Mouse (Mus musculus) G1E (cell line): Measurements from ENCODE around the gene Pde10a. TPM values are rescaled to one million over a fixed set of nuclear protein-coding genes. Genes with fewer than 3 reads are reported as not detected.

ENCODE experiments used
- ATAC-seq: 2 replicates; pipeline ENCODE4 v1.8.0; 2016; ENCODE audit warnings: mild to moderate bottlenecking; ENCODE audit not compliant: insufficient number of reproducible peaks, poor library complexity, low FRiP score, severe bottlenecking; ENCODE audit errors: extremely low read depth
- DNase-seq: peaks from one replicate; pipeline ENCODE4 v3.0.0; 2012; ENCODE audit warnings: low spot score
- H3K27me3 ChIP-seq: 2 replicates; pipeline ENCODE4 v1.6.1; 2012; ENCODE audit warnings: mild to moderate bottlenecking, low read length, inconsistent platforms; ENCODE audit not compliant: insufficient read depth
- H3K36me3 ChIP-seq: replicated peaks from 2 replicates; pipeline ENCODE3; 2012; ENCODE audit warnings: mild to moderate bottlenecking, inconsistent platforms
- H3K4me1 ChIP-seq: 2 replicates; pipeline ENCODE4 v1.6.1; 2012; ENCODE audit warnings: low read depth, low read length, inconsistent platforms, mixed read lengths; ENCODE audit not compliant: insufficient read depth
- H3K4me3 ChIP-seq: 2 replicates; pipeline ENCODE4 v1.5.1; 2012; ENCODE audit warnings: low read depth, mild to moderate bottlenecking, inconsistent platforms, low read length, moderate library complexity, mixed read lengths
- H3K9me3 ChIP-seq: replicated peaks from 2 replicates; pipeline ENCODE4 v1.6.1; 2012; ENCODE audit warnings: inconsistent platforms
- CTCF ChIP-seq: IDR thresholded peaks from 2 replicates; pipeline ENCODE4 v1.5.1; 2012; ENCODE audit warnings: low read depth, low read length, inconsistent platforms, mixed read lengths
- GATA1 ChIP-seq: IDR thresholded peaks from 2 replicates; pipeline ENCODE4 v1.6.1; 2012; ENCODE audit warnings: borderline replicate concordance, low read length, inconsistent platforms, mixed read lengths
- GATA2 ChIP-seq: IDR thresholded peaks from 2 replicates; pipeline ENCODE4 v1.6.1; 2012; ENCODE audit warnings: low read depth, low read length, inconsistent platforms, borderline replicate concordance
- POLR2AphosphoS5 ChIP-seq: IDR thresholded peaks from 2 replicates; pipeline ENCODE4 v1.6.1; 2012; ENCODE audit warnings: low read depth, low read length, inconsistent platforms; ENCODE audit not compliant: insufficient replicate concordance
- TAL1 ChIP-seq: conservative IDR thresholded peaks from 2 replicates; pipeline ENCODE4 v1.6.1; 2012; ENCODE audit warnings: low read depth, low read length, inconsistent platforms, mixed read lengths
- polyA plus RNA-seq: library from polyadenylated mRNA; stranded (reverse); fragments of >175 nt; gene quantifications from 2 replicates; pipeline ENCODE4 v1.2.3, GENCODE M21; 2012
- total RNA-seq, 2 experiments: library from RNA; stranded (forward) in 1 of 2; stranded (reverse) in 1 of 2; fragments of 200-1000 nt in 1 of 2; fragments of >200 nt in 1 of 2; fragmentation: Nextera tagmentation in 1 of 2; gene quantifications; 2 replicates each; pipeline ENCODE4 v1.2.3; 2014 to 2017

Pde10a gene
- total and polyA plus RNA-seq, 3 experiments, result 0.27 to 0.83 TPM; not detected in 1

DNA sequence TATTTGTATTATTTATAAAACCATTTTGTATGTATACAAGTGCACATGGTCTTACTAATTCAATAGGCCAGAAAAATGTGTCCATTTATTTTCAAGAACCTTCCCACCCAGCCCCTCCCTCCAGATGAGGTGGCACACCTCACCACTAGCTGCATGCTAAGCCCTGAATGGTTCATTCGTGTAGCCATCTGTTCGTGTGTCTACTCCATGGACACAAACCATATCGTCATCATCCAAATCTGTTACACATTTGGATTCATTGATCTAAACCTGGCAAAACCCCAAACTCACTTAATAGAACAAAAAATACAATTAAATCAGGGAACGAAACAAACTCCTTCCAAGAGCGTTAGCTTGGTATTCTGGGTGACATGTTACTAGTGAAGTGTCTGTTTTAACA is 435.9 kb downstream of the Pde10a start:
- no peak for DNase-seq
- no peaks in the 10 kb centered on the region for H3K36me3 ChIP-seq
- peaks cover 10% of the 10 kb centered on the region for H3K9me3 ChIP-seq
- TF ChIP-seq GATA1 (no peak), POLR2AphosphoS5 (no peak), TAL1 (no peak), CTCF (no peak), GATA2 (no peak)
- H3K4me1 ChIP-seq, result no peaks in the 10 kb centered on the region
- no peak for ATAC-seq
- H3K4me3 ChIP-seq, result no peak overlapping the region
- no peaks in the 10 kb centered on the region for H3K27me3 ChIP-seq

DNA sequence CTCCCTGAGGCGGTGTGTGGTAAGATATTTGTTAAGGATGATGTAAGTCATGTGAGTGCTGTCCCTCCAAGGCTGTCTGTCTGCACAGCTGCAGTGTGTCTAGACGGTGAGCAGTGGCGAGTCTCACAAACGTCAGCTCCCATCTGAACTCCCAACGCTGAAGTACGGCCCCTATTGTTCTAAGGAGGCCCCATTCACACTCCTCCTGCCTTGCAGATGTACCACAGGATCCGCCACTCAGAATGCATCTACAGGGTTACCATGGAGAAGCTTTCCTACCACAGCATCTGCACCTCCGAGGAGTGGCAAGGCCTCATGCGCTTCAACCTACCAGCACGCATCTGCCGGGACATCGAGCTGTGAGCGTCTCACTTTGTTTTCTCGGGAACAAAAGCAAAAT is 436.5 kb downstream of the Pde10a start:
- ATAC-seq (no peak), DNase-seq (no peak)
- Histone ChIP-seq H3K36me3 (no peaks in the 10 kb centered on the region), H3K4me3 (no peak overlapping the region), H3K27me3 (no peaks in the 10 kb centered on the region), H3K4me1 (no peaks in the 10 kb centered on the region), H3K9me3 (peaks cover 10% of the 10 kb centered on the region)
- TF ChIP-seq TAL1 (no peak), CTCF (no peak), GATA1 (no peak), GATA2 (no peak), POLR2AphosphoS5 (no peak)

DNA sequence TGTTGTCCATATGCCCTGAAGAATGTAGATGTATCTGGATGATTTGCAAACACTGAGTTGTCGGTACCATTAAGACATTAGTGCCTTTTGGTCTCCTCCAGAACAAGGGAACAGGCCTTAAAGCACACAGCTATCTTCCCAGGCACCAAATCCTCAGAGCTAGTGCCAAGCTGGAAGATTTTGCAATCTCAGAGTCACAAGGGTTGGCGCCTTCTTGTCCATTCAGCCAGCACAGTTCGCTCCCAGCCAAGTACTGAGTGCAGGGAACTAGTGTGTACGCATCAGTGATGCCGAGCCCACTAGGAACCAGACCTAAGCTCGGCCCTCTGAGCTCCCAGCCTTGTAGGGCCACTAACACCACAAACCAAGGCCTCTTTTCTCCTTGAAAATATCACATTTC is 440.0 kb downstream of the Pde10a start:
- Histone ChIP-seq H3K27me3 (0 out of 2 replicates have a peak, but pooled peaks cover 3% of the 10 kb centered on the region), H3K9me3 (peaks cover 28% of the 10 kb centered on the region), H3K4me1 (no peaks in the 10 kb centered on the region), H3K36me3 (no peaks in the 10 kb centered on the region), H3K4me3 (no peak overlapping the region)
- no peak for DNase-seq
- no peak for ATAC-seq
- no peak for TF ChIP-seq TAL1
- no peak for TF ChIP-seq CTCF
- TF ChIP-seq POLR2AphosphoS5, result no peak
- no peak for TF ChIP-seq GATA2
- no peak for TF ChIP-seq GATA1

DNA sequence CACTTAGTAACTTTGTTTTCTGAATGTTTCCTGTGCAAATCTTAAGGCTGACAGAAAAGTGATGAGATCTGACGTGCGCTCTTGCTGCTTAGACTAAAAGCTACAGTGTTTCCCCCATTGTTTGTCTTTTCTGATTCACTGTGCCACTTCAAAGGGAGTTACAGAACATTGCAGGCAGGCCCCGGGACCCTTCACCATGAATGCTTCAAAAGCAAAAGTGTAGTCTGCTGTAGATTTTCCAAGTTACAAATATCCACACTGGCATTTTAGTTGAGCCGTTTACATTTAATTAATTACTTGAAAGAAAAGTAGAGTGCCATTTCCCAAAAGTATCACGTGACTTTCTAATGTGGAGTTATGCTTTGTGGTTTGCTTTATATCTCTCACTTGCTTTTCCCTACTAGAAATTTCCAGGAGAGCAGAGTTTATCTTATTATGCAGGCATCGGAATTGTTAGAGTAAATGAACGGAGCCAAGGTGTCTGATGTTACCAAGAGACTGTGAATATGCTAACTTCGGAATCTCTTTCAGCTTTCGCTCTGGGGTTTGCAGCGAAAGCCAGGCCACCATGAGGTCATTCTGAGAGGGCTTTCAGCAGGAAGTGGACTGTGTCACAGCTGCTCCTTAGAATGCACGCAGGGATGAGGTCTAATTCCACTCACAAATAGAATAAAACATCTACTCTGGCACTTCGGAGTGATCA is 447.1 kb downstream of the Pde10a start:
- ATAC-seq (no peak), DNase-seq (no peak)

DNA sequence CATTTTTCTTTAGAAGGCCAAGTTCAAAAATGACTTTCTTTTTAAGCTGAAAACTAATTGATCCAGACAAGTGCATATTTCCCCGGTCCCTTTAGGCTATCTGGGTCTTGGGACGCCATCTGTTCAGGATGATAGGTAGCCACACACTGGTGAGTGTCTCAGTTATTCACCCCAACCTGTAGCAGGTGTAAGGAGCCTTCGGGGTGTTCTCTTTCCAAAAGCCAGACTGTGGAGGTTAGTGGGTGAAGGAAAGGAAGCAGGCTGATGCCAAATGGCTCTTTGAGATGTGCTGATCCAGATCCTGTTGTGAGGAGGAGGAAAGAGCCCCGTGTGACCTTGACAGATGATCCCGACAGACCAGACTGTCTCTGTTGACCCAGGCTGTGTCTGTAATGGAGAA is 448.2 kb downstream of the Pde10a start:
- ATAC-seq (no peak), DNase-seq (no peak)
- H3K4me1 ChIP-seq, result no peaks in the 10 kb centered on the region
- H3K4me3 ChIP-seq, result no peak overlapping the region
- H3K36me3 ChIP-seq, result no peaks in the 10 kb centered on the region
- peaks cover 16% of the 10 kb centered on the region for H3K9me3 ChIP-seq
- TF ChIP-seq GATA2 (no peak), TAL1 (no peak), POLR2AphosphoS5 (no peak)
- H3K27me3 ChIP-seq, result 0 out of 2 replicates have a peak, but pooled peaks cover 6% of the 10 kb centered on the region

More for the DNA sequence above, 447.1 kb downstream of the Pde10a start:
- no peaks in the 10 kb centered on the region for H3K4me1 ChIP-seq
- H3K4me3 ChIP-seq, result no peak overlapping the region
- no peaks in the 10 kb centered on the region for H3K36me3 ChIP-seq
- 0 out of 2 replicates have a peak, but pooled peaks cover 6% of the 10 kb centered on the region for H3K27me3 ChIP-seq
- peaks cover 20% of the 10 kb centered on the region for H3K9me3 ChIP-seq
- no peak for TF ChIP-seq CTCF

DNA sequence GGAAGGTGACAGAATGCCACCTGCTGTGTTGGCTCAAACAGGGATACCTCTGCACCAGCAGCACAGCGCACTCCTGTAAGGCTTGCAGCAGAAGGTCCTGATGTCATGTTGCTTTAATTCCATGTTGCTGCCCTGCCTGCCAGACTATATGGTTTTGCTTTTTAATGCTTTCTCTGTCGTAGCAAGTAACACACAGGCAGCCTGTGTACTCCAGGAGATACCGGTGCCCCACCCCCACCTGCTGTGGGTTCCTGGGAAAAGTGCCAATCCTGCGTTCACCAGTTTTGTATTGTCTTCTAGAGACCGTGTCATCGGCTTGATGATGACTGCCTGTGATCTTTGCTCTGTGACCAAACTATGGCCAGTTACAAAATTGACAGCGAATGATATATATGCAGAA is 449.3 kb downstream of the Pde10a start:
- no peak overlapping the region for H3K4me3 ChIP-seq
- no peaks in the 10 kb centered on the region for H3K4me1 ChIP-seq
- peaks cover 7% of the 10 kb centered on the region for H3K9me3 ChIP-seq
- no peak for DNase-seq
- no peak for ATAC-seq
- TF ChIP-seq CTCF (no peak), GATA2 (no peak), GATA1 (no peak), TAL1 (no peak), POLR2AphosphoS5 (no peak)
- H3K27me3 ChIP-seq, result peaks cover 6% of the 10 kb centered on the region; the same call in 1 of the 2 replicates
- H3K36me3 ChIP-seq, result no peaks in the 10 kb centered on the region
